Mouse (Mus musculus) kidney, postnatal 14 days (tissue): ENCODE measurements around the gene Tbl3.

Source experiments
- DNase-seq: peaks from one replicate; pipeline ENCODE4 v3.0.0; 2022; ENCODE audit warnings: mixed read lengths

The Tbl3 gene

DNA sequence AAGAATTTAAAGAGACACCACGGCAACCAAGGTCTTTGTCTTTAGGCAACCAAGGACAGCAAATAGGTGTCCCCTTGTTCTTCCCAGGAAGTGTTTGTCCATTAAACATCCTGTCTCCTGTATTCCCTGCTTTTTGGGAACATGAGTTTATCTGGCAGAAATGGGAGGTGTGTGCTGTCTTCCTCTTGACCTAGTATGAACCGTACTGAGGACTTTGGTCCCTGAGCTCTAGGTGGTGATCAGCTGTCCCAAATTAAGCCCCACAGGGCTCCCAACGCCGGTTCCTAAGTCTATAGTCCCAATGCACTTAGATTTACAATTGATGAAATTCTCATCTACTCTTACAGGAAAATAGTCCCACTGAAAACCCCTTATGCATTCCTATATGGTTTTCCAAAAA is 56.7 kb downstream of the Tbl3 start:
- no peak for DNase-seq

DNA sequence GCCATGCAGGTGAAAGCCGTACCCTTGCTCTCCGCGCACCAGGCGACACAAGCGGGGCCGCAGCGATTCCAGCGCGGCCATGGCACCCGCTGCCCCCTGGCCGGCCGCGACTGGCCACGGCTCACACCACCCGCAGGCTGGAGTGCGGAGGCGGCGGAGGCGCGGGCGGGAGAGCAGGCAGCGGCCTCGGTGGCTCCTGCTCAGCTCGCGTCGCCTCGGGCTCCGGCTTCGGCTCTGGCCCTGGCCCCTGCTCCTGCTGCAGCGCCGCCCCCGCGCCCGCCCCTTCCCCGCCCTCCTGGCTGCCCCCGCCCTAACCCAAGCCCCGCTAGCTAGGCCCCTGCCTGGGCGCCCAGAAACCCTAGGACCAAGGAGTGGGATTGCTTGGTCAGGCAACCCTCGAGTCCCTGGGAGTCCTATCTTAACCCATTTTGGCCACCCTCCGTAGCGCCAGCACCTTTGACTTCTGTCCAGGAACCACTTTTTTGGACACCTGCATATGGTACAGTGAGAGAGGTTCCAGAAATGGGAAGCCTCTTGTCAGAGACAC is 57.3 kb downstream of the Tbl3 start, which contains the start of gene Slc9a3r2:
TSS of gene Slc9a3r2 (minus strand) at position 258 of the 547 bp plus-strand sequence.
- DNase-seq: peak; percentile 84

DNA sequence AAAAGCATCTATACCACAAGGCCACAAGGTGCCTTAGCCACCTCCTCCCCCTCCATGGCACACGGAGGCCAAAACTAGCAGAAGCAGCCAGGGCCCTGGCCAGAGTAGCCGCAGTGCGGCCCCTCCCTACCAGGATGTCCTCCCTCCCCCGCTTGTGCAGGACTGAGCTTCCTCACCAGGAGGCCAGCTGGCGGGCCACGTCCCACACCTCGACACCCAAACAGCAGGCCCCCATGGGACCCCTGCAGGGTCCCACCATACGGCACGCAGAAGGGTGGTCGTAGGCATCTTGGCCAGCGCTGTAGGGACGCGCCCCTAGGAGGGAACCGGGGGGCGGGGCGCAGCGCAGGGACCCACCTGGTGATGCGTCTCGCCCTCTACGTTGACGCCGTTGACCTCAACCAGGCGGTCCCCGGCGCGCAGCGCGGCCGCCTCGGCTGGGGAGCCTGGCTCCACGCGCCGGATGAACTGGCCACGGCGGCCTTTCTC is 57.8 kb downstream of the Tbl3 start:
- peak; percentile 77 for DNase-seq

DNA sequence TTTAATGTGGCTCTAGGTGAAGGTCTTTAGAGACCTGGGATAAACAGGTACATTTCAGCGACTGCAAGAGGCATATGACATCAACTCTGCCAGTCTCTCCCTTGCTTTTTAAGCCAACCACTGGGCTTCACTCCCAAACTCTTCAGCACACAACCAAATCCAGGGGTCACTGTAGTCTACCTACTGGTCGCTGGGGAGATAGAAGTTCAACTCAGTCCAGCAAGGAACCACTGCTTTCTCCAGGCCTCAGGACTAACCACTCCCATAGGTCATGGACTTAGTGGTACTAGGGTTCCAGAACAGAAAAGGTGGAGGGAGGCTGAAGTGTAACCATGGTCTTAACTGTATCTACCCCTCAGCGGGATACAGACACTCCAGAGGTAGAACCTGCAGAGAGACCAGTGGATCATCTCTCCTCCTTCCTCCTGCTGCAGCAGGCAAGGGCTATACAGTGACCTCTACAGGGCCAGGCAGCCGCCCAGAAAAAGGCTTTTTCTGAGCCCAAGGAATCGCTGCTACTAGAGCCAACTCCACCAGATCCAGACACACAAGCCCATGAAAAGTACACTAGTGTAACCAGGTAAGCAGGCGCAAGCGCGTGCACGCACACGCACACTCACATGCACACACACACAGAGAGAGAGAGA is 58.6 kb downstream of the Tbl3 start:
- no peak for DNase-seq
